Mouse (Mus musculus) CH12.LX (cell line): Measurements from ENCODE around the gene Slc22a20. TPM values are rescaled to one million over a fixed set of nuclear protein-coding genes. Genes with fewer than 3 reads are reported as not detected.

Source experiments
- DNase-seq: peaks from one replicate; pipeline ENCODE4 v3.0.0-alpha.2; 2013; ENCODE audit errors: extremely low read depth
- H3K27ac ChIP-seq: 2 replicates; pipeline ENCODE4 v1.5.1; 2012; ENCODE audit warnings: low read depth, mild to moderate bottlenecking, control low read depth, moderate library complexity; ENCODE audit not compliant: insufficient read depth
- H3K27me3 ChIP-seq: replicated peaks from 2 replicates; pipeline ENCODE3; 2012; ENCODE audit warnings: inconsistent platforms
- H3K36me3 ChIP-seq, 2 experiments: replicated peaks in 1 of 2; 2 replicates each; pipeline versions ENCODE3 to v1.6.1; 2012; ENCODE audit warnings: inconsistent platforms in 1 of 2, low read length in 1 of 2, mild to moderate bottlenecking in 1 of 2, mixed read lengths in 1 of 2, moderate library complexity in 1 of 2; ENCODE audit not compliant: control insufficient read depth in 1 of 2, insufficient read depth in 1 of 2
- H3K4me1 ChIP-seq, 2 experiments: 2 replicates each; pipeline ENCODE4 v1.6.1; 2012; ENCODE audit warnings: inconsistent platforms in 1 of 2, moderate library complexity in 1 of 2; ENCODE audit not compliant: insufficient read depth in 2 of 2, control insufficient read depth in 1 of 2
- H3K4me2 ChIP-seq: 2 replicates; pipeline ENCODE4 v1.6.1; 2012; ENCODE audit warnings: low read depth, mild to moderate bottlenecking, control low read depth; ENCODE audit not compliant: poor library complexity, insufficient read depth, severe bottlenecking
- H3K4me3 ChIP-seq, 3 experiments: fragments of 150-350 bp in 1 of 3; sonication (generic) in 1 of 3; replicated peaks in 1 of 3; 2 replicates each; pipeline versions ENCODE3 to v1.5.1; 2011 to 2012; ENCODE audit warnings: low read depth in 2 of 3, low read length in 2 of 3, mild to moderate bottlenecking in 2 of 3, moderate library complexity in 2 of 3, control low read depth in 1 of 3, improper control_type of control experiment in 1 of 3, inconsistent platforms in 1 of 3, mixed read lengths in 1 of 3; ENCODE audit not compliant: poor library complexity in 1 of 3
- H3K79me2 ChIP-seq: replicated peaks from 2 replicates; pipeline ENCODE4 v1.6.1; 2012; ENCODE audit warnings: mild to moderate bottlenecking, moderate library complexity; ENCODE audit not compliant: control insufficient read depth, poor library complexity, insufficient read depth, severe bottlenecking; ENCODE audit errors: extremely low read depth
- H3K9ac ChIP-seq: 2 replicates; pipeline ENCODE4 v1.6.1; 2012; ENCODE audit warnings: low read depth, mild to moderate bottlenecking, control low read depth, moderate library complexity; ENCODE audit not compliant: insufficient read depth
- H3K9me3 ChIP-seq: replicated peaks from 2 replicates; pipeline ENCODE3; 2012; ENCODE audit warnings: low read length, inconsistent platforms, mixed read lengths
- BHLHE40 ChIP-seq: IDR thresholded peaks from 2 replicates; pipeline ENCODE4 v1.6.1; 2011; ENCODE audit warnings: mild to moderate bottlenecking, low read depth, low read length, improper control_type of control experiment
- CHD1 ChIP-seq: IDR thresholded peaks from 2 replicates; pipeline ENCODE4 v1.6.1; 2012; ENCODE audit warnings: low read depth, low read length, improper control_type of control experiment, inconsistent platforms
- CHD2 ChIP-seq: IDR thresholded peaks from 2 replicates; pipeline ENCODE4 v1.6.1; 2011; ENCODE audit warnings: low read length, improper control_type of control experiment
- CTCF ChIP-seq, 2 experiments: IDR thresholded peaks in 1 of 2; conservative IDR thresholded peaks in 1 of 2; 2 replicates each; pipeline ENCODE4 v1.5.1; 2011 to 2012; ENCODE audit warnings: low read depth in 2 of 2, low read length in 2 of 2, improper control_type of control experiment in 1 of 2, inconsistent platforms in 1 of 2, mild to moderate bottlenecking in 1 of 2, moderate library complexity in 1 of 2
- E2F4 ChIP-seq: IDR thresholded peaks from 2 replicates; pipeline ENCODE4 v1.6.1; 2011; ENCODE audit warnings: low read depth, low read length, improper control_type of control experiment; ENCODE audit not compliant: insufficient replicate concordance
- ELF1 ChIP-seq: IDR thresholded peaks from 2 replicates; pipeline ENCODE4 v1.6.1; 2014; ENCODE audit warnings: low read depth, mild to moderate bottlenecking, inconsistent platforms, low read length, improper control_type of control experiment
- EP300 ChIP-seq: IDR thresholded peaks from 2 replicates; pipeline ENCODE4 v1.6.1; 2011; ENCODE audit warnings: low read length, improper control_type of control experiment
- ETS1 ChIP-seq: conservative IDR thresholded peaks from 2 replicates; pipeline ENCODE4 v1.6.1; 2012; ENCODE audit warnings: low read depth, mild to moderate bottlenecking, inconsistent platforms, low read length, improper control_type of control experiment, moderate library complexity
- HCFC1 ChIP-seq: IDR thresholded peaks from 2 replicates; pipeline ENCODE4 v1.6.1; 2012; ENCODE audit warnings: low read depth, mild to moderate bottlenecking, inconsistent platforms, low read length, improper control_type of control experiment
- IRF4 ChIP-seq: IDR thresholded peaks from 2 replicates; pipeline ENCODE4 v1.6.1; 2014; ENCODE audit warnings: low read depth, mild to moderate bottlenecking, inconsistent platforms, low read length, improper control_type of control experiment
- JUND ChIP-seq: conservative IDR thresholded peaks from 2 replicates; pipeline ENCODE4 v1.6.1; 2011; ENCODE audit warnings: low read depth, low read length, improper control_type of control experiment
- MAX ChIP-seq: IDR thresholded peaks from 2 replicates; pipeline ENCODE4 v1.6.1; 2011; ENCODE audit warnings: low read length, improper control_type of control experiment
- MAZ ChIP-seq: IDR thresholded peaks from 2 replicates; pipeline ENCODE4 v1.6.1; 2012; ENCODE audit warnings: low read depth, mild to moderate bottlenecking, inconsistent platforms, low read length, improper control_type of control experiment, moderate library complexity
- MXI1 ChIP-seq: IDR thresholded peaks from 2 replicates; pipeline ENCODE4 v1.6.1; 2011; ENCODE audit warnings: mild to moderate bottlenecking, low read depth, low read length, improper control_type of control experiment
- NELFE ChIP-seq: IDR thresholded peaks from 2 replicates; pipeline ENCODE4 v1.6.1; 2011; ENCODE audit warnings: low read depth, low read length, improper control_type of control experiment
- NRF1 ChIP-seq: IDR thresholded peaks from 2 replicates; pipeline ENCODE4 v1.6.1; 2014; ENCODE audit warnings: low read depth, mild to moderate bottlenecking, inconsistent platforms, low read length, improper control_type of control experiment, moderate library complexity
- POLR2A ChIP-seq: IDR thresholded peaks from 2 replicates; pipeline ENCODE4 v1.6.1; 2011; ENCODE audit warnings: low read depth, mild to moderate bottlenecking, improper control_type of control experiment, low read length
- POLR2AphosphoS2 ChIP-seq: IDR thresholded peaks from 2 replicates; pipeline ENCODE4 v1.6.1; 2011; ENCODE audit warnings: low read depth, low read length, improper control_type of control experiment
- RAD21 ChIP-seq: IDR thresholded peaks from 2 replicates; pipeline ENCODE4 v1.6.1; 2011; ENCODE audit warnings: low read depth, mild to moderate bottlenecking, low read length, improper control_type of control experiment, moderate library complexity
- RCOR1 ChIP-seq: conservative IDR thresholded peaks from 2 replicates; pipeline ENCODE4 v1.6.1; 2012; ENCODE audit warnings: low read depth, mild to moderate bottlenecking, inconsistent platforms, low read length, improper control_type of control experiment
- SIN3A ChIP-seq: IDR thresholded peaks from 2 replicates; pipeline ENCODE4 v1.6.1; 2012; ENCODE audit warnings: low read length, improper control_type of control experiment, inconsistent platforms
- SMC3 ChIP-seq: IDR thresholded peaks from 2 replicates; pipeline ENCODE4 v1.6.1; 2011; ENCODE audit warnings: low read depth, low read length, improper control_type of control experiment
- TCF12 ChIP-seq: IDR thresholded peaks from 2 replicates; pipeline ENCODE4 v1.6.1; 2014; ENCODE audit warnings: low read depth, mild to moderate bottlenecking, inconsistent platforms, low read length, improper control_type of control experiment
- UBTF ChIP-seq: IDR thresholded peaks from 2 replicates; pipeline ENCODE4 v1.6.1; 2012; ENCODE audit warnings: low read depth, mild to moderate bottlenecking, inconsistent platforms, low read length, improper control_type of control experiment, moderate library complexity
- USF2 ChIP-seq: conservative IDR thresholded peaks from 2 replicates; pipeline ENCODE4 v1.6.1; 2011; ENCODE audit warnings: low read depth, low read length, improper control_type of control experiment
- ZC3H11A ChIP-seq: IDR thresholded peaks from 2 replicates; pipeline ENCODE4 v1.6.1; 2012; ENCODE audit warnings: low read depth, mild to moderate bottlenecking, inconsistent platforms, low read length, improper control_type of control experiment
- ZKSCAN1 ChIP-seq: IDR thresholded peaks from 2 replicates; pipeline ENCODE4 v1.6.1; 2012; ENCODE audit warnings: low read depth, inconsistent platforms, low read length, improper control_type of control experiment, borderline replicate concordance
- ZMIZ1 ChIP-seq: IDR thresholded peaks from 2 replicates; pipeline ENCODE4 v1.6.1; 2012; ENCODE audit warnings: low read depth, mild to moderate bottlenecking, inconsistent platforms, low read length, improper control_type of control experiment
- ZNF384 ChIP-seq: IDR thresholded peaks from 2 replicates; pipeline ENCODE4 v1.6.1; 2012; ENCODE audit warnings: low read depth, low read length, improper control_type of control experiment, inconsistent platforms
- dilution Hi-C: fragments of 300-500 bp; cut with MboI; formaldehyde crosslinking; loops from 2 replicates; pipeline ENCODE4 v1.14.3; 2020; ENCODE audit warnings: low sequenced_read_pairs; ENCODE audit not compliant: extremely low pct_unique_long_range_greater_than_20kb, extremely low pct_ligation_motif_present
- in situ Hi-C: fragments of 300-500 bp; cut with MboI; formaldehyde crosslinking; loops from 3 replicates; pipeline ENCODE4 v1.14.3; 2019; ENCODE audit warnings: low sequenced_read_pairs, low pct_ligation_motif_present, low pct_unique_long_range_greater_than_20kb, mixed read lengths
- polyA plus RNA-seq: library from polyadenylated mRNA; unstranded; fragments of >175 nt; gene quantifications from 2 replicates; pipeline ENCODE4 v1.2.1, GENCODE M21; 2012; ENCODE audit warnings: low read depth; ENCODE audit not compliant: insufficient read length
- total RNA-seq, 2 experiments: library from RNA; depleted of rRNA; stranded (reverse); fragments of 300-350 nt in 1 of 2; fragments of >200 nt in 1 of 2; gene quantifications; 2 replicates each; pipeline ENCODE4 v1.2.3; 2012 to 2014

Gene Slc22a20
- total and polyA plus RNA-seq, 3 experiments: not detected

DNA sequence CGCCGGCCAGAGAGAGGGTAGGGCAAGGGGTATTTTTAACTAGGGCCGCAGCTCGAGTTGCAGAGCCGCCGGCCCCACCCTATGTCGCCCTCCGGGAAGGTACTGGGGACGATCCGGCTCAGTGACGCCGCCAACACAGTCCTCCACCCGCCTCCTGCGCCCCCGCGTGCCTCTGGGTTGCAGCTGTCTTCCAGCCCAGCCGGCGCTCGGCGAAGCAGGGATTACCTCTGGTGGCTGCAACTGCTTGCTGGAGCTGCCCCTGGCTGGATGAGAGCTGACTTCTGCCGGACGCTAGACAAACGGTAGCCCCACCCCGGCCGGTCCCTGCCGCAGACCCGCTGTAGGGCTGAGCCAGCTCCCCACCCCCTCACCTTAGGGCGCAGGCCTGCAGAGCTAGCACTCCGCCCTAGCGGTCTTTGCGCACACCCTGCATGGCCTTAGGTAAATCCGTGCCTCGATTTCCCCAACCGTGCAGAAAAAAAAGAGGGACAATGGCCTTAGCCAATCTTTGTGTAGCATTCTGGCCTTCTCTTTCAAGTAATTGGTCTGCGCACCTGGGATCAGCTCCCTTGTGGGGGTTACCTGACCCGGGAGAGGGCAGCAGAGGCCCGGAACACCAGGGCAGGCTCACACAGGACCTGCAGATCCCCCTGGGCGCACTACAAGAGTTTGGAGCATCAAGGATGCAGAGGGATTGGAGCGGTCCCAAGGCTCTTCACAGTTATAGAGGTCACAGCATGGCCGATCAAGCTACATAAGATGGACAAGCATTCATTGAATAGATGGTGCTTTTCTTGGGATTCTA lies 29.8 kb upstream of the Slc22a20 start, which contains the start of gene Capn1:
TSS of gene Capn1 (minus strand) at position 387 of the 805 bp plus-strand sequence.
- H3K27me3 ChIP-seq: no peaks in the 10 kb centered on the region
- dilution Hi-C loops (no loop called here), in situ Hi-C loops (loop anchor here (5.0 kb wide), 2 partner anchors 53 to 93 kb away; partner anchors contain the start of genes Cdc42ep2 and Pola2)
- peaks cover 8 to 28% of the 10 kb centered on the region in 2 experiments for H3K36me3 ChIP-seq
- H3K27ac ChIP-seq: 0 out of 2 replicates have a peak within 1 kb of the TSS, but pooled peaks have one; percentile 8
- TF ChIP-seq RCOR1 (no peak), ELF1 (0 out of 2 replicates have a peak, but pooled peaks have one; percentile 30), CHD2 (no peak), UBTF (no peak; the same call in 1 of the 2 replicates), JUND (no peak), USF2 (no peak), NRF1 (peak; percentile 54; the same call in 1 of the 2 replicates), ZKSCAN1 (no peak), POLR2AphosphoS2 (no peak), BHLHE40 (0 out of 2 replicates have a peak, but pooled peaks have one; percentile 8), EP300 (no peak), MAX (0 out of 2 replicates have a peak, but pooled peaks have one; percentile 12), MAZ (no peak), RAD21 (peak; percentile 8), TCF12 (0 out of 2 replicates have a peak, but pooled peaks have one; percentile 10), CTCF (conservative IDR thresholded peaks at IDR 0.05 in 1 of 2, IDR thresholded peaks at IDR 0.05 in 1 of 2; ENCODE audit: low read depth in 2 of 2, low read length in 2 of 2) (peak in 1 of 2 experiments; percentile 41; a peak in 2 of 4 replicates), SMC3 (peak; percentile 10; the same call in 1 of the 2 replicates)
- H3K79me2 ChIP-seq: no peaks in the 10 kb centered on the region
- peak within 1 kb of the TSS; percentile 81 for H3K9ac ChIP-seq
- H3K4me3 ChIP-seq: peak within 1 kb of the TSS; percentile 57 to 80 (median 70)
- H3K4me2 ChIP-seq: peak within 1 kb of the TSS; percentile 63
- peak; percentile 45 for DNase-seq
- no peaks in the 10 kb centered on the region for H3K9me3 ChIP-seq
- H3K4me1 ChIP-seq: peaks cover 11 to 42% of the 10 kb centered on the region in 2 experiments

GRCm38 (mm10) chr19:6014991-6015510 lies 29.1 kb upstream of the Slc22a20 start:
- Histone ChIP-seq H3K4me1 (peaks cover 11 to 38% of the 10 kb centered on the region in 2 experiments), H3K79me2 (no peaks in the 10 kb centered on the region), H3K9me3 (no peaks in the 10 kb centered on the region), H3K4me3 (peak overlapping the region; percentile 57 to 80 (median 70)), H3K4me2 (peak overlapping the region; percentile 63), H3K9ac (peak overlapping the region; percentile 81), H3K27ac (0 out of 2 replicates have a peak overlapping the region, but pooled peaks have one; percentile 8), H3K36me3 (peaks cover 11 to 34% of the 10 kb centered on the region in 2 experiments), H3K27me3 (no peaks in the 10 kb centered on the region)
- in situ Hi-C loops: loop anchor here (5.0 kb wide), 2 partner anchors 53 to 93 kb away; partner anchors contain the start of genes Cdc42ep2 and Pola2
- peak; percentile 35 for DNase-seq
- dilution Hi-C loops: no loop called here
- TF ChIP-seq IRF4 (no peak), CHD1 (no peak), NELFE (peak; percentile 61; the same call in 1 of the 2 replicates), E2F4 (no peak), ZKSCAN1 (no peak), POLR2A (peak; percentile 55; the same call in 1 of the 2 replicates), UBTF (no peak), RCOR1 (no peak), SIN3A (peak; percentile 44; the same call in 1 of the 2 replicates), ZNF384 (no peak), HCFC1 (peak; percentile 51; the same call in 1 of the 2 replicates), ELF1 (peak; percentile 90), MXI1 (no peak), TCF12 (no peak), ETS1 (no peak), ZC3H11A (no peak), ZMIZ1 (no peak)
